Mouse (Mus musculus): Measurements from ENCODE around the gene Dus3l. TPM values are rescaled to one million over a fixed set of nuclear protein-coding genes. Genes with fewer than 3 reads are reported as not detected.

Dus3l gene
- polyA plus RNA-seq, 1 experiment from 2014 or later = 42.3 TPM

- H3K27me3 ChIP-seq (ENCODE audit: control insufficient read depth, insufficient read depth, low read length) = no peaks in the 10 kb centered on the region
- DNase-seq (ENCODE audit: low spot score) (no peak), ATAC-seq (ENCODE audit: insufficient read depth, low FRiP score, low TSS enrichment) (no peak)
- no peak overlapping the region for H3K4me3 ChIP-seq (ENCODE audit: low read depth, low read length)
- no peak overlapping the region for H3K27ac ChIP-seq (ENCODE audit: low read depth, low read length)
- no peaks in the 10 kb centered on the region for H3K9me3 ChIP-seq (ENCODE audit: control insufficient read depth, low read length)
- WGBS = 73% methylated on average over 6 of the region's 6 CpGs
- no peak overlapping the region for H3K9ac ChIP-seq (ENCODE audit: low read length)
- H3K36me3 ChIP-seq (ENCODE audit: control insufficient read depth, insufficient read depth, low read length) = no peaks in the 10 kb centered on the region
- H3K4me1 ChIP-seq (ENCODE audit: control insufficient read depth, insufficient read depth, low read length) = peaks cover 7% of the 10 kb centered on the region; the same call in 1 of the 2 replicates
- no peak overlapping the region for H3K4me2 ChIP-seq (ENCODE audit: low read depth)
These were observed 54.5 kb downstream of the Dus3l start for GRCm38 (mm10) chr17:56819032-56819545.

Other genes with a start within 250 kb of the Dus3l start
- 1.1 and 2.1 TPM in 2 replicates for gene Gm20219, start 210.4 kb upstream of the Dus3l start, polyA plus RNA-seq (2014; fragmentation: Nextera tagmentation; extraction: Ambion mirVana)
- gene Safb2, start 180.2 kb upstream of the Dus3l start, polyA plus RNA-seq (2014; fragmentation: Nextera tagmentation; extraction: Ambion mirVana) = 51.6 and 56.8 TPM in 2 replicates
- 114 and 120 TPM in 2 replicates for gene Safb, start 179.9 kb upstream of the Dus3l start, polyA plus RNA-seq (2014; fragmentation: Nextera tagmentation; extraction: Ambion mirVana)
- 178 and 203 TPM in 2 replicates for gene 2410015M20Rik, start 155.0 kb upstream of the Dus3l start, polyA plus RNA-seq (2014; fragmentation: Nextera tagmentation; extraction: Ambion mirVana)
- 1,299 and 1,352 TPM in 2 replicates for gene Rpl36, start 151.3 kb upstream of the Dus3l start, polyA plus RNA-seq (2014; fragmentation: Nextera tagmentation; extraction: Ambion mirVana)
- 56.0 and 56.3 TPM in 2 replicates for gene Lonp1, start 137.9 kb upstream of the Dus3l start, polyA plus RNA-seq (2014; fragmentation: Nextera tagmentation; extraction: Ambion mirVana)
- 0.54 and 0.92 TPM in 2 replicates for gene Catsperd, start 136.6 kb upstream of the Dus3l start, polyA plus RNA-seq (2014; fragmentation: Nextera tagmentation; extraction: Ambion mirVana)
- 112 and 119 TPM in 2 replicates for gene Ranbp3, start 91.5 kb upstream of the Dus3l start, polyA plus RNA-seq (2014; fragmentation: Nextera tagmentation; extraction: Ambion mirVana)
- 403 and 406 TPM in 2 replicates for gene Ndufa11, start 47.0 kb upstream of the Dus3l start, polyA plus RNA-seq (2014; fragmentation: Nextera tagmentation; extraction: Ambion mirVana)
- 17.3 and 17.6 TPM in 2 replicates for gene Vmac, start 46.7 kb upstream of the Dus3l start, polyA plus RNA-seq (2014; fragmentation: Nextera tagmentation; extraction: Ambion mirVana)
- gene Nrtn, start 7.2 kb upstream of the Dus3l start, polyA plus RNA-seq (2014; fragmentation: Nextera tagmentation; extraction: Ambion mirVana) = 5.8 and 6.3 TPM in 2 replicates
- 0.77 and 1.1 TPM in 2 replicates for gene Prr22, start 5.5 kb downstream of the Dus3l start, polyA plus RNA-seq (2014; fragmentation: Nextera tagmentation; extraction: Ambion mirVana)
- 3.9 and 4.9 TPM in 2 replicates for gene Rfx2, start 66.3 kb downstream of the Dus3l start, polyA plus RNA-seq (2014; fragmentation: Nextera tagmentation; extraction: Ambion mirVana)
- not detected in 2 replicates for gene Acsbg2, start 109.7 kb downstream of the Dus3l start, polyA plus RNA-seq (2014; fragmentation: Nextera tagmentation; extraction: Ambion mirVana)
- 0.25 and 0.41 TPM in 2 replicates for gene 1700061G19Rik, start 110.7 kb downstream of the Dus3l start, polyA plus RNA-seq (2014; fragmentation: Nextera tagmentation; extraction: Ambion mirVana)
- 31.2 and 36.4 TPM in 2 replicates for gene Mllt1, start 170.7 kb downstream of the Dus3l start, polyA plus RNA-seq (2014; fragmentation: Nextera tagmentation; extraction: Ambion mirVana)
- gene Acer1, start 217.4 kb downstream of the Dus3l start, polyA plus RNA-seq (2014; fragmentation: Nextera tagmentation; extraction: Ambion mirVana) = not detected in 2 replicates
- gene Clpp, start 225.5 kb downstream of the Dus3l start, polyA plus RNA-seq (2014; fragmentation: Nextera tagmentation; extraction: Ambion mirVana) = 142 and 156 TPM in 2 replicates
- 37.0 and 39.8 TPM in 2 replicates for gene Alkbh7, start 232.6 kb downstream of the Dus3l start, polyA plus RNA-seq (2014; fragmentation: Nextera tagmentation; extraction: Ambion mirVana)
- not detected in 2 replicates for gene Pspn, start 235.3 kb downstream of the Dus3l start, polyA plus RNA-seq (2014; fragmentation: Nextera tagmentation; extraction: Ambion mirVana)
- 78.1 and 85.0 TPM in 2 replicates for gene Gtf2f1, start 246.5 kb downstream of the Dus3l start, polyA plus RNA-seq (2014; fragmentation: Nextera tagmentation; extraction: Ambion mirVana)
- not detected in 2 replicates for gene Gm17949, start 246.7 kb downstream of the Dus3l start, polyA plus RNA-seq (2014; fragmentation: Nextera tagmentation; extraction: Ambion mirVana)

All from neural tube, embryonic 11.5 days (tissue).